Mouse (Mus musculus) heart, embryonic 14.5 days (tissue): ENCODE results near the gene Prdx4. TPM values are rescaled to one million over a fixed set of nuclear protein-coding genes. Genes with fewer than 3 reads are reported as not detected.
A peak's percentile ranks its signal among the peaks of the same experiment; 100 is the strongest.
"Not testable (repeated sequence)": the region's sequence is repeated elsewhere in the genome, so short reads cannot be mapped to it uniquely, and the experiment has no call there.

ENCODE experiments used
- ATAC-seq: fragments of 200-750 bp; cut with Nextera tagmentation; 2 replicates; pipeline ENCODE4 v1.8.0; 2017; ENCODE audit warnings: low read depth, moderate TSS enrichment; ENCODE audit not compliant: insufficient number of reproducible peaks, insufficient read depth, low FRiP score
- H3K27ac ChIP-seq, 2 experiments: fragments of 200-500 bp in 1 of 2; fragments of 300-500 bp in 1 of 2; sonication (generic) in 1 of 2; replicated peaks in 1 of 2; 2 replicates each; pipeline ENCODE4 v1.5.1; 2012 to 2014; ENCODE audit warnings: low read depth in 2 of 2, low read length in 2 of 2, control low read depth in 1 of 2, mild to moderate bottlenecking in 1 of 2, mixed read lengths in 1 of 2; ENCODE audit not compliant: control insufficient read depth in 1 of 2, insufficient read depth in 1 of 2
- H3K27me3 ChIP-seq: fragments of 300-500 bp; sonication (generic); 2 replicates; pipeline ENCODE4 v1.6.1; 2014; ENCODE audit warnings: mild to moderate bottlenecking, low read length, control low read depth; ENCODE audit not compliant: control insufficient read depth, insufficient read depth
- H3K36me3 ChIP-seq: fragments of 300-500 bp; sonication (generic); 2 replicates; pipeline ENCODE4 v1.6.1; 2014; ENCODE audit warnings: mild to moderate bottlenecking, control low read depth, low read length, mixed read lengths; ENCODE audit not compliant: control insufficient read depth, insufficient read depth
- H3K4me1 ChIP-seq, 2 experiments: fragments of 200-500 bp in 1 of 2; fragments of 300-500 bp in 1 of 2; sonication (generic) in 1 of 2; 2 replicates each; pipeline ENCODE4 v1.6.1; 2012 to 2014; ENCODE audit warnings: low read length in 2 of 2, control low read depth in 1 of 2, mixed read lengths in 1 of 2; ENCODE audit not compliant: control insufficient read depth in 2 of 2, insufficient read depth in 2 of 2
- H3K4me2 ChIP-seq: fragments of 300-500 bp; sonication (generic); 2 replicates; pipeline ENCODE4 v1.6.1; 2014; ENCODE audit warnings: mild to moderate bottlenecking, low read length
- H3K4me3 ChIP-seq, 2 experiments: fragments of 200-500 bp in 1 of 2; fragments of 300-500 bp in 1 of 2; sonication (generic) in 1 of 2; 2 replicates each; pipeline ENCODE4 v1.5.1; 2012 to 2014; ENCODE audit warnings: low read length in 2 of 2, mild to moderate bottlenecking in 2 of 2, control low read depth in 1 of 2, low read depth in 1 of 2, moderate library complexity in 1 of 2; ENCODE audit not compliant: control insufficient read depth in 1 of 2, insufficient read depth in 1 of 2
- H3K9ac ChIP-seq: fragments of 300-500 bp; sonication (generic); 2 replicates; pipeline ENCODE4 v1.6.1; 2014; ENCODE audit warnings: mild to moderate bottlenecking, low read length
- H3K9me3 ChIP-seq: fragments of 300-500 bp; sonication (generic); 2 replicates; pipeline ENCODE4 v1.6.1; 2016; ENCODE audit warnings: low read length, control low read depth; ENCODE audit not compliant: control insufficient read depth
- WGBS: fragments of 180-500 bp; shearing (Covaris S2); extraction: QIAGEN DNeasy Blood & Tissue Kit; methylation state at CpG from one replicate; pipeline ENCODE4 v1.1.7; 2014; 5-methylcytosine and 5-hydroxymethylcytosine counted together
- polyA plus RNA-seq: library from polyadenylated mRNA; unstranded; fragments of >200 nt; fragmentation: Nextera tagmentation; extraction: Ambion mirVana; gene quantifications from 2 replicates; pipeline ENCODE4 v1.2.1, GENCODE M21; 2014

The Prdx4 gene
- 298 and 307 TPM in 2 replicates for polyA plus RNA-seq

- Histone ChIP-seq H3K27ac (no peak within 1 kb of the TSS), H3K4me1 (no peaks in the 10 kb centered on the region)
- ATAC-seq, result no peak
Measured at GRCm38 (mm10) chrX:155340654-155341053, at the start of gene Prdx4. Prdx4 (minus strand) TSS chrX:155340754.

GRCm38 (mm10) chrX:155376538-155376937 is 36.0 kb upstream of the Prdx4 start:
- no peaks in the 10 kb centered on the region for H3K27me3 ChIP-seq
- no peaks in the 10 kb centered on the region for H3K9me3 ChIP-seq
- WGBS, result 18% methylated on average over 2 of the region's 2 CpGs
- ATAC-seq, result no peak
- no peak overlapping the region for H3K4me2 ChIP-seq
- H3K4me3 ChIP-seq, result no peak overlapping the region
- no peak overlapping the region for H3K27ac ChIP-seq
- H3K36me3 ChIP-seq, result no peaks in the 10 kb centered on the region
- no peak overlapping the region for H3K9ac ChIP-seq
- H3K4me1 ChIP-seq, result no peaks in the 10 kb centered on the region

More at GRCm38 (mm10) chrX:155340654-155341053, at the start of gene Prdx4:
- Histone ChIP-seq H3K27me3 (no peaks in the 10 kb centered on the region), H3K9me3 (no peaks in the 10 kb centered on the region), H3K4me2 (no peak within 1 kb of the TSS), H3K36me3 (no peaks in the 10 kb centered on the region), H3K4me3 (no peak within 1 kb of the TSS), H3K9ac (no peak within 1 kb of the TSS)

GRCm38 (mm10) chrX:155375458-155375857 is 34.9 kb upstream of the Prdx4 start:
- Histone ChIP-seq H3K4me3 (no peak overlapping the region), H3K9ac (no peak overlapping the region), H3K27me3 (no peaks in the 10 kb centered on the region), H3K9me3 (no peaks in the 10 kb centered on the region), H3K4me1 (no peaks in the 10 kb centered on the region), H3K4me2 (no peak overlapping the region), H3K27ac (no peak overlapping the region), H3K36me3 (no peaks in the 10 kb centered on the region)
- WGBS, result 23% methylated on average over 1 of the region's 1 CpGs
- no peak for ATAC-seq

- not testable (repeated sequence) for H3K4me2 ChIP-seq
- WGBS, result 46% methylated on average over 3 of the region's 3 CpGs
Measured at GRCm38 (mm10) chrX:155370110-155370509, 29.6 kb upstream of the Prdx4 start.

GRCm38 (mm10) chrX:155365095-155365494 is 24.5 kb upstream of the Prdx4 start:
- no peaks in the 10 kb centered on the region for H3K36me3 ChIP-seq
- no peak overlapping the region for H3K27ac ChIP-seq
- H3K9ac ChIP-seq, result no peak overlapping the region
- H3K27me3 ChIP-seq, result no peaks in the 10 kb centered on the region
- no peaks in the 10 kb centered on the region for H3K4me1 ChIP-seq
- no peak for ATAC-seq
- H3K4me3 ChIP-seq, result no peak overlapping the region
- no peaks in the 10 kb centered on the region for H3K9me3 ChIP-seq
- H3K4me2 ChIP-seq, result no peak overlapping the region
- 35% methylated on average over 2 of the region's 2 CpGs for WGBS

More at GRCm38 (mm10) chrX:155370110-155370509, 29.6 kb upstream of the Prdx4 start:
- not testable (repeated sequence) for H3K27ac ChIP-seq, ATAC-seq, H3K27me3 ChIP-seq, H3K9ac ChIP-seq, H3K4me1 ChIP-seq, H3K9me3 ChIP-seq, H3K36me3 ChIP-seq, H3K4me3 ChIP-seq

GRCm38 (mm10) chrX:155346249-155346648 is 5.7 kb upstream of the Prdx4 start:
- ATAC-seq, result no peak
- no peak overlapping the region for H3K4me2 ChIP-seq
- no peaks in the 10 kb centered on the region for H3K4me1 ChIP-seq
- no peaks in the 10 kb centered on the region for H3K36me3 ChIP-seq
- H3K27me3 ChIP-seq, result no peaks in the 10 kb centered on the region
- no peak overlapping the region for H3K4me3 ChIP-seq
- H3K9ac ChIP-seq, result no peak overlapping the region
- WGBS, result 80% methylated on average over 2 of the region's 2 CpGs
- H3K27ac ChIP-seq, result no peak overlapping the region
- no peaks in the 10 kb centered on the region for H3K9me3 ChIP-seq

- WGBS, result 19% methylated on average over 42 of the region's 49 CpGs
- H3K4me2 ChIP-seq, result peak overlapping the region; percentile 59
- peak; percentile 93 for ATAC-seq
Measured at GRCm38 (mm10) chrX:155337905-155338721, 2.4 kb downstream of the Prdx4 start.

More at GRCm38 (mm10) chrX:155337905-155338721, 2.4 kb downstream of the Prdx4 start:
- H3K4me3 ChIP-seq, result peak overlapping the region; percentile 61 to 83
- H3K27me3 ChIP-seq, result no peaks in the 10 kb centered on the region
- 0 out of 2 replicates have a peak, but pooled peaks cover 5% of the 10 kb centered on the region for H3K36me3 ChIP-seq
- H3K9me3 ChIP-seq, result no peaks in the 10 kb centered on the region
- H3K4me1 ChIP-seq, result no peaks in the 10 kb centered on the region
- peak overlapping the region; percentile 76 to 86 for H3K27ac ChIP-seq
- peak overlapping the region; percentile 81 for H3K9ac ChIP-seq
